Mouse (Mus musculus) urinary bladder, postnatal 25 days (tissue): ENCODE data around the gene Tmem198.

Experiments used
- DNase-seq: peaks from one replicate; pipeline ENCODE4 v3.0.0; 2022; ENCODE audit warnings: low spot score

Gene Tmem198

DNA sequence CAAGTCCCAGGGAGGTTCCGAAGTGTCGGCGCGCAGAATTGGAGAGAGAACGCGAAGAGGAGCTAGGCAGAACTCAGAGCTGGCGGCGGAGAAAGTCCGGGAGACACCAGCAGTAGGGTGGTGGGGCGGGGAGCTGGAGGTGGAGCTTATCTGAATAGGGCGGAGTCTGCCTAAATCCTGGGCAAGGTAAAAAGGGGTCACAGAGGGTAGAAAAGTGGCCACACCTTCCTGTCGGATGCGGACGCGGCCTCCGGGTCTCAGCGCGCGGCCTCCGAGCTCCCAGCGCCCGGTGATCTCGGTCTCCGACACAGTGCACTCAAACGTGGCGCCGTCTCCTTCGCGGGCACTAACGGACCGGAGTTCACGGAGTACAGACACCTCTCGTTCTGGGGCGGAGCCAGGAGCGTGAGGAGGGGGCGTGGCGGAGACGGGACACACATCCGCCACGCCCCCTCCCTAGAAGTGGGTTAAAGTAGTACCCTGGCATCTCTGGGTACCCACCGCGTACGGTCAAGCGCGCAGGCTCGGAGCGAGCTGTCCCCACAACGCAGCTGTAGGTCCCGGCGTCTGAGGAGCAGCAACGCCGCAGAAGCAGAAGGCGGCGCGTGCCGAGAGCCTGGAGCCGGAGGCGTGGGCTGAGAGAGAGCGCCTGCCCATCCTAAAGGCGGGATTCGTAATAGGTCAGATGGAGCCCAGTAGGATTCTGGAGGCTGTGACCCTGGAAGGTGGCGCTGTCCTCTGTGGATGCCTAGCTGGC, 8.3 kb downstream of the Tmem198 start:
- DNase-seq: peak; percentile 62

DNA sequence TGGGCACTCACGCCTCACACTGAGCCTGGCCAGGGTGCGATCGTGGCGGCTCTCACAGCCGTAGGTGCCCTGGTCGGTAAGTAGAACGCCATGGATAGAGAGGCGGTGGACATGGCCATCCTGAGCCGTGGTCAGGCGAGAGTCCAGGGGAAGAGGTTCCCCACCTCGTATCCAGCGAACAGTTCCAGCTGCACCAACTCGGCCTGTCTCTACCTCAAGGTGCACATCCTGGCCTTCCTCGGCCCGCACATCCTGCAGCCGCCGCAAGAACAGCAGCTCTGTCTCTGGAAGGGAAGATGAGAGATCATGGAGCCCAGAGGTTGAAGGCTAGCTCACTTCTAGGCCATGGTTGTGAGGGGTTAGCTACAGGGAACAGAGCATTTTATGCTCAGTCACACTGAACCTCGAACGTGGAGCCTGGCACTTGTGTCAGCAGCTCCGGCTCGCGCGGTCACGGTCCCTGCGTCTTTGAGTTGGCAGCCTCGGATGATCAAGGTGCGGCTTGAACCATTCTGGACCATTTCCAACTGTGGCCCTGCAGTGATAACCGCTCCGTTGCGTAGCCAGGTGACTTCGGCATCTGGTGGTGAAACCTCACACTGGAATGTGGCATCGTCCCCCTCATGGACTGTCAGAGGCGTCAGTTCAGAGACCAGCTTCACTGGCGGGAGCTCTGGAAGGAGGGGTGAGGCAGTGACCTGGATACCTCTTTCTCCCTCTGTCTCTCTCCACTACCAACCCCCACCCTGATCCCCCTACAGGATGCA, 11.6 kb downstream of the Tmem198 start:
- no peak for DNase-seq

DNA sequence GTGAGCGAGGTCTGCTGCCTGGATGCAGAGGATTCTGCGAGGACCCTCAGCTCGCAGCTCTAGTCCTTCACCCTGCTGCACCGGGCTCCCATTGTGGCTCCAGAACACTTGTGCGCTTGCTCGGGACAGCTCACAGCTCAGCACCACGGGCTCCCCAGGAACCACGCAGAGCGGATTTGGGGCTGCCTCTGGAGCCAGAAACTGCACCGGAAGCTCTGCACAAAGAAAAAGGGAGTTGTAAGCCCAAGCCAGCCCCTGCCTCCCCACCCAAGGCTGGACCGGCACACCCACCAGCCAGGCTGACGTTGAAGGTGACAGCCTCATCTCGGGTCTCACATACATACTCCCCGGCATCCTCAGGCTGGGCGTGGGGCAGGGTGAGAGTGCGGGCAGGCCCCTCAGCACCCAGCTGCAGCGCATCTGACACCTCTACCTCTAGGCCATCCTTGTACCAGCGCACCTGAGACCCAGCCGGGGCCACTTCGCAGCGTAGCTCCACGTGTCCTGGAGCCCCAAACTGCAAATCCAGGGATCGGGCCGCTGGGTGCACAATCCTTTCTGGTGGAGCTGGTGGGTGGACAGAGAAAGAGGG, 13.3 kb downstream of the Tmem198 start:
- DNase-seq: no peak

DNA sequence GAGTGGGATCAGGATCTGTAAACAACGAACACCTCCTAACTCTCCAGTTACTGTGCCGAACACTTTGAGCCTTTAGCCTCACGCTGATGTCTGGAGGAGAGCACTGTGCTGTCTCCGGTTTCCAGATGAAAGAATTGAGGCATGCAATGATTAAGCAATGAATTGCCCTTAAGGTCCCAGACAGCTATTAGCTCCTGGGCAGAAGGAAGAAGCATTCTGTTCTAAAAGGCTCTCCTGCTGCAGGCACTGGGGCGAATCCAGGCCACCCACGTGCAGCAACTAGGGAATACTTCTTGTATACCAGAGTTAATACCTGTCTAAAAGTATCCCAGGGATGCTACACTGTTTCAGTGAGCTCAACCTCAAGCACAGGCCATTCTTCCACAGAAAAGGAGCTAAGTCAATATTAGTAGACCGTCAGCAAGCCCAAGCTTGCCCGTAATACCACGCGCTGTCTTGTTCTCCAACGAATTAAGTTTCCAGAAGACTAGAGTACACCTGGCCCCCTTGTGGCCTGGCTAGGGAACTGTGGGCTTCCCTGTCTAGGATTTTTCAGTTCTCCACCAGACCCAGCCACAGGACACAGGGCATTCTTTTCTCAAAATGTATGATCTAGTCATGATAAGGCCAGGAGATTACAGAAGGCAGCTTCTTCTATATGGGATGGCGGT, 15.7 kb downstream of the Tmem198 start:
- DNase-seq: peak; percentile 33

DNA sequence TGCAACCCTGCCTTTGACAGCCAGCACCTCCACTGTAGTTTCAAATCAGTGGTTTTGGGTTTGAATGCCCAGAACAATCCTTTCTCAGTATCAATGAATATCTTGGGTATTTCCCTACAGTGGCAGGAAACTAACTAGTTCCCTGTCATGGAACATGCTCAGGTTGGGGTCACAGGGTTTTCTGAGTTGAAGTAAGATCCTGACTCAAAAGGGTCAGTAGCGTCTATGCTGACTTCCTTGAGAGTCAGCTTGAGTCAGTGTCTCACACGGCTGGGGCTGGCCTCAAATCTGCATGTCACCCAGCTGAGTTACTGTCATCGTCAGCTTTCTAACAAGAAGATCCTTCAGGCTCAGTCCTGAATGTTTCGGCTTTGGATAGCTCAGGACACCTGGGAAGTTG, 19.6 kb downstream of the Tmem198 start:
- DNase-seq: no peak

DNA sequence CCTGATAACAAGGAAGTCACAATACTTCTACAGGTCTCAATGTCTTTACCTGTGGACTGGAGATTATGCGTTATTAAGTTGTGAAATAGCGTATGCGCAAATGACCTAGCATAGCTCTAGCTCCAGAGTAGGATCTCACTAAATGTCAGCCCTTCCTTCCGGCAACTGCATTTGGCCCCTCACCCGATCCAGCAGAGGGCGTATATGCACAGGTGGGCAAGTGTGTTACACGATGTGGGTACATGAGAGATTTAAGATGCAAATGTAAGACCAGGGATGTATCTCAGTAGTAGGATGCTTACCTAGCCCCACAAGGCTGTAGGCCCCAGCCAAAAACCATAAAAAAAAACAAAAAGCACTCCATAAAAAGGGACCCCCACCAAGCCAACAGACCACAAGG, 20.1 kb downstream of the Tmem198 start:
- no peak for DNase-seq

DNA sequence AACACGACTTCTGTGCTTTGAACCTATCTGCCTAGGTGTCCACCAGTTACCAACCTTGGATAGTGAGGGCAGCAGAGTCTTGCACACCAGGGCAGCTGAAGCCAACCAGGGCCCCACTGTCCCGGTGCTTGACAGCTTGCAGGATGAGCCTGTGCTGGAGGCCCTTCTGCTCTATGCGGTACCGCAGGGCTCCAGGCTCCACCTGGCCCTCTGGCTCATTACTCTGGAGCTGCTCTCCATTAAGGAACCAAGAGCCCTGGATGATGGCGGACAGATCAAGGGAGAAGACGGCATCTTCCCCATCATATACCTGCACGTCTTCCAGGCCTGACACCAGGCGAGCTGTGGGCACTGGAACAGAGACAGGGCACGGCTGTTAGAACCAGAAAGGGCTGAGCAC, 22.6 kb downstream of the Tmem198 start:
- no peak for DNase-seq

DNA sequence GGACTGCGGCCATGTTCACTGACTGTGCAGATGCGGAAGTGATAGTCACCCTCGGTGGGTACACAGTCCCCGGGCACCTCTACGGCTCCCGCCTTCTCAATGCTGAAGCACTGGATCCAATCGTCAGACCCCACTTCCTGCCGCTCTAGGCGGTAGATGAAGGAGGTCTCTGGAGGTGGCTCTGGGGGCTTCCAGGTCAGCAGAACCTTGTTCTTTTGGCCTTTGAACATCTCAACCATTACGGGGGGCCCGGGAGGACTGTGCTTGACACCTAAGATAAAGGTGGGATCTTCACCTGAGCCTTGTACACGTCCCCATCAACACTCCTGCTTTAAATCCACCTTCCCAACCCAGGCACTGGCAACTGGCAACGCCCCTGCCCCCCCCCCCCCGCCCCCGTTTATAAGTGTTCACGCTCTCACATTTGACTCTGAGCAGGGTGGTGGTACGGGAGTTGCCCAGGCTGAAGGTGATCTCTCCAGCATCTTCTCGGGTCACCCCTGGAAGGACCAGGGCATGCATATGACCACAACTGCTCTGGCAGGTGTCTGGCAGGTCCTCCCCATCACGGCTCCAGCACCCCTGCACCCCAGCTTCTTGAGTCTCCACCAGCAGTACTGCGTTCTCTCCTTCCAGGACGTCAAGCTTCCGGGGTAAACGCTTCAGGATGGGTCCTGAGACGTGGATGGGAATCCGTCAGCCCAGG, 23.8 kb downstream of the Tmem198 start:
- no peak for DNase-seq

DNA sequence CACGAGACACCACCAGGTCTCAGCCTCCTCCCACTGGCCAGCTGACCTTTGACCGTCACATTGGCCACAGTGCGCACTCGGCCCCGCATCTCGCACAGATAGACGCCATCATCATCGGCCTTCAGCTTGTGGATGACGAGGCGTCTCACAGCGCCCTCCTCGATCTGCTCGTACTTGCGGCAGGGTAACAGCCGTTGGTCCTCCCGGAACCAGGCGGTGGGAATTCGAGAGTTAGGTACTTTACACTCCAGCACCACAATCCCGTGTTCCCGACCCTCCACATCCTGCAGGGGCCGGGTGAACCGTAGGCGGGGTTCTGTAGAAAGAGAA, 24.3 kb downstream of the Tmem198 start:
- no peak for DNase-seq

DNA sequence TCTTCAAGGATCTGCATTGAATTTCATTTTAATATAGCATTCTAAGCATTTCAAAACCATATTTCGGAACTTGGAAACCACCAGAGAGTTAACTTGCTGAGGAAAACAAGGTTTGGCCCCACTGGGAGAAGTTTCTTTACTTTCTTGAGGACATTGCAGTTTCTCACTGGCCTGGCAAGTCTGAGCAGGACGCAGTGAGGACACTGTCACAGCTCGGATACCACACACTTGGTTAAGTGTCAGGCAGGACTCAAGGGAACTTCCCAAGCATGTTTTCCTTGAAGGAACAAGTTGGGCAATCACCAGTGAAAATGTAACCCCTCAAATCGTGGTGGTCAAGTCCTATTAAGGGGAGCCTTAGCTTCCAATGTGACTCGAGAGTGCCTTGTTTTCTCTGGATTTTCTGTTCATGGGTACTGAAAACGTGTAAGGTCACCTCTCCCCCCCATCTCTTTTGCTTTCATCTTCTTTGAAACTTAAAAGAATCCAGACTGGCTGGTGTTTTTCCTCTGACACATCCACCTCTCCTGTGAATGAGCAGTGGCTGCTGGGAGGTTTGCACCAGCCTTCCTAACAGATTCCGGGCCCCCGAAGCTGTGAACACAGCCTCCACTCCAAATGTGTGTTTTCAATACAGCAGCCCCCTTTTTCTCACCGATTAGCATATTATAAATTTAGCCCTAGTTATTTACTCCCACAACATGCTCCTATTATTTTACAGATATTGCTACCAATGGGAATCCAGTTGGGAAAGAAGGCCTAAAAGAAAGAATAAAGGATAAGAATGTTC, 25.1 kb downstream of the Tmem198 start:
- no peak for DNase-seq

DNA sequence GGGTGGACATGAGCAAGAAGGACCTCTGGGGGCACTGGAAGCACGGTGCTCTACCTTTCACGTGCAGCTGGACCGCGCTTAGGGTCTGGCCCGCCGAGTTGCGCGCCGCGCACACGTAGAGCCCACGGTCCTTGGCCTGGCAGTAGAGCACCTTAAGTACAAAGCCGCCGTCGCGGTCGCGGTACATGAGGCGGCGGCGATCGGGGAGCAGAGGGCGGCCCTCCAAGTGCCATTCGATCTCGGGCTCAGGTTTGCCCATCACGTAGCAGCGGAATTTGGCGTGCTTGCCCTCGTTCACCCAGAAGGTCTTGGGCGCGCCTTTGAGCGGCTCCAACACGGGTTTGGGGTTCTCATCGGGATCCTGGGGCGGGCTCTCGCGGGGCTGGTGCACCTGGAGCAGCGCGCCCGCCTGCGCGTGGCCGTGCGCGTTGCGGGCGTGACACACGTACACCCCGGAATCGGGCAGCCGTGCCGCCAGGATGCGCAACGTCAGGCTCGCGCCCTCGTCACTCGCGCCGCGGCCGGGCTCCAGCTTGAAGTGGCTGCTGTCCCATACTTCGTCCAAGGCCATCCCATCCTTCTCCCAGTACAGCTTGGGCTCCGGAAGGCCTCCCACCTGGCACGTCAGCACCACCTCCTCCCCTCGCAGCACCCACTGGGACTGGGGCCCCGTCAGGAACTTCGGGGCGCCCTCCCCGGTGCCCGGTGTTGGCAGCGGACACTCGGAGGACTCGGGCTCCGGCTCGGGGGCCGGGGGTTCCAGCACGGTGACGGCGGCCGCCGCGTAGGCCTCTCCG, 26.0 kb downstream of the Tmem198 start:
- DNase-seq: peak; percentile 61

DNA sequence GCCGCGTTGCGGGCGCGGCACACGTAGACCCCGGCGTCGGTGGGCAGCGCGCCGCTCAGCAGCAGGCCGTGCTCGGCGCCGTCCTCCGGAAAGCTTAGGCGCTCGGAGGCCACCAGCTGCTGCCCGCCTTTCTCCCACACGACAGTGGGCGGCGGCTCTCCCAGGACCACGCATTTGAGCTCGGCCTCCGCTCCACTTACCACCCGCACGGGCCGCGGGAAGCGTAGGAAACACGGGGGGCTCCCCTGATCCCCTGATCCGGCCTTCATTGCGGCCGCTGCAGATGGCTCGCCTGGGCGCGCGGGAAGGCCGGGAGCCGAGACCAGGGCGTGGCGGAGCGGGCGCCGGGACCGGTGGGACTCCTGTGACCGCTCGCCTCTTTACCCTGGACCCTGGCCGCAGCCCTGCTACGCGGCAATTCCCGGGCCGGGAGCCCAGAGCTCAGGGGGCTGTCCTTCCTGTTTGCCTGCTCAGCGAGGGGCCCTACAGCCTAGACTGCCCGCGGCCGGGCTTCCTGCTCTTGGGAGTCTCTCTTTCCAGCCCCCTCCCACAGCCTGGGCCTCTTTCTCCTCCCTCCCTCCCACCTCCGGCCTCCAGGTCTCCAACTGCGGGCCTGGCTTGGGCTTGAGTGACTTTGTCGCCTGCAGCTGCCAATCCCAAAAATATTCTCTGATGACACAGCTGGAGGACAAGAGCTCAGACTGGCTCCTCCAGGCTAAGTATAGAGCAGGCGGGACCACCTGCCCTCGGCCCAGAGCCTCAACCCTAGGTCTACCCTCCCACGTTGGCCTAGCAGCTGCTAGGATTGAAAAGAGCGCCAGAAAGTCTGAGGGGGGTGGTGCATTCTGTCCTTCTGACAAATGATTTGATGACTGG, 26.9 kb downstream of the Tmem198 start, which contains the start of gene Obsl1:
Obsl1 (minus strand) TSS at position 497 of the 876 bp plus-strand sequence.
- DNase-seq: peak; percentile 57

DNA sequence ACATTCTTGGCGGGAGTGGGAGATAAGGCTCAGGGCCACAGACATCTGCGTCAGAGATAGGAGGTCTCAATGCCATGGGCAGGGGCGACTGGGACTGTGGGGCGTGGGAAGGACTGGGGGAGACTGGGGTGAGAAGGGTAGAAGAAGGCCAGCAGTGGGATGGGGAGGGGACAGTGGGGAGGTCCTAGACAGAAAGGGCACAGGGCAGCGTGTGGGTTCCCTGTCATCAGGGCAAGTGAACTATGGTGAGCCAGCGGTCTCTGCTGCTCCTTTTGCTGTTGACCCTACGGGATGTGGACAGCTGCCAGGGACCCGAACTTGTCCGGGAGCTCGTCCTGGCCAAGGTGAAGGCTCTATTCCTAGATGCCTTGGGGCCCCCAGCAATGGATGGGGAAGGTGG, 27.7 kb downstream of the Tmem198 start, which contains the start of gene Inha:
Inha (plus strand) TSS at position 72 of the 400 bp plus-strand sequence.
- DNase-seq: no peak

DNA sequence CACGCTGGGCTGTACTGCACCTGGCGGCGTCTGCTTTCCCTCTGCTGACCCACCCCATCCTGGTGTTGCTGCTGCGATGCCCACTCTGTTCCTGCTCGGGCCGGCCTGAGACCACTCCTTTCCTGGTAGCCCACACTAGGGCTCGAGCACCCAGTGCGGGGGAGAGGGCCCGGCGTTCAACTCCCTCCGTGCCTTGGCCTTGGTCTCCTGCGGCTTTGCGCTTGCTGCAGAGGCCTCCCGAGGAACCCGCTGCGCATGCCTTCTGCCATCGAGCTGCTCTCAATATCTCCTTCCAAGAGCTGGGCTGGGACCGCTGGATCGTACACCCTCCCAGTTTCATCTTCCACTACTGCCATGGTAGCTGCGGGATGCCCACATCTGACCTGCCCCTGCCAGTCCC, 30.3 kb downstream of the Tmem198 start:
- DNase-seq: no peak

DNA sequence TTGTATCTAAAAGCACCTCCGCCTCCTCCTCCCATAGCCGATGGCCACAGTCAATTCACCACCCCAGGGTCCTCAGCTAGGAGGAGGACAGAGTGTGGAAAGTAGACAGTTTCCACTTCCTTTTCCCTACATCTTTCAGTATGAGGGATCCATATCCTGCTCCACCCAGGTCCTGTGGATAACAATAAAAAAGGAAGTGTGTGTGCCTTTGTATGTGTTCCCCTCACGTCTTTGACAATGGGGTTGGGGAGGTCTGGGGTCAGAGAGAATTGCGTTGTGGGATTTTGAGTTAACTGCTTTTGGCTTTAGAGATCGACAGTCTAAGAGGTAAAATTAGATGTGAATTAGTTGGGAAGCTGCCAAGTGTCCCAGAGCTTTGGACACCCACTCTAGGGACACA, 30.8 kb downstream of the Tmem198 start:
- DNase-seq: no peak

DNA sequence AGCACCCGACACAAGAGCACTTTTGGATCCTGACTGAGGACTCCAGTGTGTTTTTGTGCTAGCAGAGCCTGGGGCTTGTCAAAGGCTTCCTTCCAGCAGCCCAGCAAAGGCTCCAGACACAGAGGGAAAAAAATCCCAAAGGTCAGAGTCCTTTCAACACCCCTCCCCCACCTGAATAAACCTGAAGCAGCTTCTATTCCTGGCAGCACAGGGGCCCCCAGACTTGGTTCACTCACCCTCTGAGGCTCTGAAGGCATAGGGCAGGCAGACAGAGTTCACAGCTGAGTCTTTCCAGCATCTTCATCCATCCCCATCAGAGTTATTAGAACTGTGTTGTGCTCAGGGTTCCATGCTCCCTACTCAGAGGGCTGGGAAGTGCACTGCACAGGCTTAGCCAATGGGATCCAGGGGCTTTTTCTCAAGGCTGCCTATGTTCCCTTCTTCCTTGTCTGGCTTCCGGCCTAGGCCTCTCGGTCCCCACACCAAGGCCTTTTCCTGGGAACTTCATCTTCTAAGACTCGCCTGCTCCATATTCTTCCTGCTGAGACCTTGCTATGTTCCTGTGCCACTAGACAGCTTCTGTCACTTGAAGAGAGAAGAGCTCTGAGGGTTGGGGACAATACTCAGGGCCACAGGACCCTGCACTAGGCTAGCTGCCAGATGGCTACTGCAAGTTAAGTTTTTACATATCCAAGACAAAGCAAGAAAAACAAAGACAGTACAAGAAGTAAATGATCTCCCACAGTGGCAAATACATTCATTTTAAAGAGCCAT, 32.3 kb downstream of the Tmem198 start:
- DNase-seq: no peak

DNA sequence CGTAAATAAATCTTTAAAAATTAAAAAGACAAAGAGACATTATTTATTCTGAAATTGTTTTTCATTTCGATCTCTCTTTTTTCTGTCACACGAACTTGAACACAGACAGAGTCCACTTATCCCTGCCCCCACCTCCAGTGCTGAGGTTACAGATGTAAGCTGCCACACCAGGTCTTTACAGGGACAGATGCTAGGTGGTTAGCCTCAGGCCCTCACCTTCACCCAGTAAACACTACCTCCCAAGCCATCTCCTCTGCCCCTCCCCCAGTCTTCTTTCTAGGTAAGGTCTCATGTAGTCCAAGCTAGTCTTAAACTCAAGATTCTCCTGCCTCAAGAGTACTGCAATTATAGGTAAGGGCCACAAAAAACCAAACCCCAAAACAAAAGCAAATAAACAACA, 33.2 kb downstream of the Tmem198 start:
- no peak for DNase-seq

DNA sequence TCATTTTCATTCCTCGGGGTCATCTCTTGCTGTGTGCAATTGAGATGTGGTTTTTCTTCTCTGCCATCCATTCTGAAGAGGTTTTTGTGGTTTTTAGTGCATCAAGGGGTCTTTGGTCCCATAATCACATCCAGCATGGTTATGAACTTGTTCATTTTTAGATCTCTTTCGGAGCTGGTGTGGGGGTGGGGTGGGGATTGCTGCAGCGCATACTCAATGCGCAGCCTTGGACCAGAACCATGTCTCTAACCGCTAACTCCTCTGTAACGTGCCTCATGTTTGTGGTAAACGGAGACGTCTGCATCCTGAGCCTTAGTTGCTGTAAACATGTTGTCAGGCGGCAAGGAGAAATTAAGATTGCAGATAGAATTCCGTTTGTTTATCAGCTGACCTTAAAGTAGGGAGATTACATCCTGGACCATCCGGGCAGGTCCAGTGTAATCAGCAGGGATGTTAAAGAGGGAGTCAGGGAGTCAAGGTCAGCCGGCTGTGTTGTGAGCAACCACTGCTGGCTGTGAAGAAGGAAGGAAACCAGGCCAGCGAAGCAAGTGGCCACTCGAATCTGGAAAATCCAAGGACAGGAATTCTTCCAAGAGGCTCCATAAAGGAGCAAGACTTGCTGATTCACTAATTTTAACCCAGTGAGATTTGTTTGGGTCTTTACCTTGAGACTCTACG, 37.5 kb downstream of the Tmem198 start:
- no peak for DNase-seq
